Mouse (Mus musculus): ENCODE data around the gene Ivd.

Gene Ivd

DNA sequence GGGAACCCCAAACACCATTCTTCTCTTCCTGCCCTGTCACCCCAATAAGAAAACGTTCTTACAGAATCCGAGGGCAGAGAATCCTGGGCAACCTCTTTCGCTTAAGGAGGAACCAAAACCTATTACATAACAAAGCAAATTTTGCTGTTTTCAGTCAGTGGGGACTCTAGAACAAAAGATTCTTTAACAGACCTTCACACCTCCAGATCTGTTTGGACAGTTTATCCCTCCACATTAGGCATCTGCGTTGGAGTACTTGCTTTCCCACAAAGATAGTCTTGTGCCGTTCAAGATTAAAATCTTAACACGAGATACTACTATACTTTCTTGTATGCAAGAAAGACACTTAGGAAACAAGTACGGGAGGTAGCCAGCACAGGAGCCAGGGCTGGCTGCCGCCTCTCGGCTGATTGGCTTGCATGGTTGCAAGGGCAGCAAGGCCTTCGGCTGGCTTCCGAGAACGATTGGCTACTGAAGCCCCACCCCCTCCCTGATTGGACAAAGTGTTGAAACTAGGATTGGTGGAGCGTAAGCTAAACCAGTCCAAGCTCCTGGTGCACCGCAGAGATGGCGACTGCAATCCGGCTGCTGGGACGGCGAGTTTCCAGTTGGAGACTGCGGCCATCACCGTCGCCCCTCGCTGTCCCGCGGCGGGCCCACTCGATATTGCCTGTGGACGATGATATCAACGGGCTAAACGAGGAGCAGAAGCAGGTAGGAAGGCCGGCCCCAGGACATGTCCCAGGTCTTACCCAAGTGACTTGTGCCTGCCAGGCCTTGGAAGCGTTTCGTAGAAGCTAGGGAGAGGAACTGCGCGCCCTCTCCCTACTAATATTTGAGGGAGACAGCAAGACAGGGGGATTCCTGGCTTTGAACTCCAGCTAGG is at the start of gene Ivd:
Ivd (plus strand) TSS at position 501 of the 886 bp plus-strand sequence.
- in situ Hi-C loops (cut with MboI; ENCODE audit: unreplicated experiment in 2 of 2) = no loop called here

DNA sequence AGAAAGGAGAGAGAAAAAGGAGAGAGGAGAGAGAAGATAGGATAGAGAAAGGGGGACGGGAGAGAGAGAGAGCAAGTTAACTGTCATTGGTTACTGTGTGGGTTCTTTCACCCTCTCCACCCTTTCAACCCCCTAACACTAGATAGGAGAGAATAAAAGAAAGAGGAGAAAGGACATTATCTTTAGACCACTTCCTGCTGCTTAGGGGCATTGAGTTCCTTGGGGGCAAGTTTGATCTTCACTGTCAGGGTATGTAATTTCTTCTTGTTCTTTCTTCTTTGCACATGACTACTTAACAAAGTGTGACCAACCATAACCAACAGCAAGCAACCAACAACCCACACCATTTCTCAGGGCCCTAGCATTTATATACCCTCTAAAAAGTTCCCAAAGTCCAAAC is 49.0 kb upstream of the Ivd start:
- in situ Hi-C loops (cut with MboI; ENCODE audit: unreplicated experiment in 2 of 2) = no loop called here

DNA sequence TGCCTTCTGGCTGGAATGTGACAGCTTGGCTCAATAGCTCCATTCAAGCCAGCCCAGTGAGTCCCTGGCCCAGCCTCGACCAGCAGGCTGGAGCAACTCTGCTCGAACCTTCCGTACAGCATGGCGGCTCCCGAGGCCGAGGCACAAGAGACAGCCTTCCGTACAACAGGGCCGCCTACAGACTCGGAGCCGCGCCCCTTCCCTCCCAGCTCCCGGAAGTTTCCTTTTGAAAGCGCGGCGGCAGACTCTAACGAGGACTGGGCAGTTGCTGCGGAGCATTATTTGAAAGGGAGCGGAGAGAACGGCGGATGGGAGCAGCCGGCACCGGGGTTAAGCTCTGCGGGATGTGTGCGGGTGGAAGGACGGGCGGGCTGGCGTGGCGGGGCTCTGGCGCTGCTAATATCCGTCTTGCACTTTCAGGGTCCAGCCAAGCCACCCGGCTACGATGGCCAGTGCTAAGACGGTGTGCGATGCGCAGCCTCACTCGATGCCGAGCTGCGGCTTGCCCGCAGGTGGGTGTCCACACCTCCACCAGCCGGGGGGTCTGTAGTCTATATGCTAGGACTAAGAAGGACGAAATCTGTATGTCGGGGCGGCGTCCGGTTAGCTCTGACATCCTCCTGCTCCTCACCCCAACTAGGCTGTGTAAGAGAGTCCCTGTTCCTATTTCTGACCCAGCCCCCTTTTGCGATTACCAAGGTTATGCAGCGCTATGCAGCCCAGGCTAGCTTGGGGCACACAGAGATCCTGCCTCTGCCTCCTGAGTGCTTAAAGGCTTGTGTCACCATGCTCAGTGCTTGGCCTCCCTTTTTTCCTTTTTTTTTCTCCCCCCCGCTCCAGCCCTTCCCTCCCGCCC is 47.5 kb upstream of the Ivd start, which contains the start of gene Knstrn:
Knstrn (plus strand) TSS at position 23 of the 856 bp plus-strand sequence.
- in situ Hi-C loops (cut with MboI; ENCODE audit: unreplicated experiment in 2 of 2) = no loop called here

DNA sequence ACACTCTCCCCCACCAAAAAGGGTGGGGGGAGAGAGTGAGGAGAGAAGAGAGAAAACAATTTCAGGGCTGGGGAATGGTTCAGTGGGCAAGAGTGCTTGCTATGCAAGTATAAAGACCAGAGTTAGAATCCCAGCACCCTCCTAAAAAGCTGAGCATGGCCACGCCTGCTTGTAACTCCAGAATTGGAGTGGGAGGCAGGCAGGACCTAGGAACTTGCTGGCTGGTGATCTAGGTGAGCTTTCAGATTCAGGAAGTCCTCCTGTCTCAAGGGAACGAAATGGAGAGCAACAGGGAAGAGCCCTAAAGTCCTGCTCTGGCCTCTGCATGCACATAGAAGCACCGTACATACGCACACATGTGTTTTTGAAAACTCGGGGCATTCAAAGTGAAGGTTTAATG is 39.0 kb upstream of the Ivd start:
- in situ Hi-C loops (cut with MboI; ENCODE audit: unreplicated experiment in 2 of 2) = no loop called here

DNA sequence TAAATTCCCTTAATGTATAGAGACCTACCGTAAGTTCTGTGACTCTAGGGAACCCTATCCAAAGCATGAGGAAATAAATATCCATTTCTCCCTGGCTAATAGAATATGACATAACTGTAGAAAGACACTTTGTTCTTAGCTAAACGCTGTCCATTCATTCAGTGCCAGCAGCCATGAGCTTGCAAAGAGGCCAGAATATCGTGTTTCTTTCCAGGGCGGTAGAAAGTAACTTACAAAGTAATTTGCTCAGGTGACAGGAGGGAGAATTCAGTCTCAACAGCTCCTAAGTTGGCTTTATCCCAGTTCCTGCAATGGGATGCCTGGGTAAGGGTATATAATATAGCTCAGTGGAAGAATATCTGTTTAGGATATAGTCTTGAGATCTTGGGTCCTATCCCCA is 37.4 kb upstream of the Ivd start:
- in situ Hi-C loops (cut with MboI; ENCODE audit: unreplicated experiment in 2 of 2) = no loop called here

DNA sequence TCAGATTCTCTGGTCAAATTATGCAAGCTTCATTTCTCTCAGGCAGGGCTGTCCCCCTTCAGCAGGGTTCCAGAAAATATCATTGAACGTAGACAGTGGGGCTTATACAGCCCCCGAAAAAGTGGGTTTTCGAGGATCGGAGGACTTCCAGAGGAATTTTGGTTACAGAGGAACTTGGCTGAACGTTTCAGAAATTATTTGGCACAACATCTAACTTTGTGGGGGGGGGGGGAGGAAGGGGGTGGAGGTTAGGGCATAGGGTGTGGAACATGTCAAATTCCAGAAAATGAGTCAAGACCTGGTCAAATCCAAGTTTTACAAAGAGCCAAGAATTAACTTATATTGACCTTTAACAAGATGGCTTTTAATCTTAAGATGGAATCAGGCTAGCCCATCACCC is 32.7 kb upstream of the Ivd start:
- in situ Hi-C loops (cut with MboI; ENCODE audit: unreplicated experiment in 2 of 2) = no loop called here

DNA sequence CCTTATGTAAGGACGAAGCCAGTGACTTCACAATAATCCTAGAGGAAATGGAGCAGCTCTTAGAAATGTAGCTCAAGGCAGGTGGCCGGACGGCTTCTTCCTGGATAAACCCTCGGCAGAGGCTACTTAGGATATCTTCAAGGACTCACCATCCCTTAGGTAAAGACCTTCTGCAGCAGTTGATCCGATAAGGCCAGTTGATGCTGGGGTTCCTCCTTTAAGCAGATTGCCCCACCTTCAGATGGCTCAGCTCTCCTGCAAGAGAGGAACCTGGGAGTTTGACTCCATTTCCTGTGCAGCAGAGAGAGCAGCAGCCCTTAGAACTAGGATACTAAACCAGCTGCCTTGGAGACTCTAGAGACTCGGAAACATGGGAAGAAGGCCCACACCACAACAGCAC is 27.7 kb upstream of the Ivd start:
- in situ Hi-C loops (cut with MboI; ENCODE audit: unreplicated experiment in 2 of 2) = no loop called here

DNA sequence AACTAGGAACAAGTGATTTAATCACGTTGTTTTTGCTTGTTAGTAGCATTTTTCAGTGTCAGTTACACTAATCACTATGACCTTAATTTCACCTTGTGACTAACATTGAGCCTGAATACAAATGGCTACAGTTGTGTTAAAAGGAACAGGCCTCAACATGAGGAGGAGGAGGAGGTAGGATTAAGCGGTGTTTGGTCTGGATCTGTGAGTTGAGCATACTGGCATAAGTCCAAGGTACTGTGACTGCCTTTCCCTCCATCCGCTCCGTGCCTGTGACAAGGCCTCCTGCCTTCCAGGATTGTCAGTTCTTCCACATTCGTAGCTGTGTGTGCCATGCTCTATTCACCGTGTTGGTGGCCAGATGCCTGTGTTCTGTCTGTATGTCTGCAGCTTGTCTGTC is 26.6 kb upstream of the Ivd start:
- in situ Hi-C loops (cut with MboI; ENCODE audit: unreplicated experiment in 2 of 2) = no loop called here

DNA sequence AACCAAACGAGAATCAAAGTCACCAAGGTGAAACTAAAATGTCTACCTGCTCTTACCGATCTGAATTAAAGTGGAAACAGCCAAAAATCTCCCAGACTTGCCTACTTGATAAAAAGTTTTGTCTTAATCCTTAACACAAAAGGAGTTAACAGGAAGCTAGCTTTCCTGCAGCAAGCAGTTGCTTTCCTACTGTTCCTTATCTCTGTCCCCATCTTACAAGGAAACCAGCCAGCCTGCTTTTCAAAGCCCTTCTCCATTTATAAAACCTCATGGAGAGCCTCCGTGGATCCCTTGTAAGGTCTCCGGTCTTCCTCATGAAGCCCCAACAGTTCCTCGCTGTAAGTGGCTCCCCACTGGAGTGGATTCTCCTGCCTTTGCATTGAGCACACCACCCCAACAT is 23.4 kb upstream of the Ivd start:
- in situ Hi-C loops (cut with MboI; ENCODE audit: unreplicated experiment in 2 of 2) = no loop called here

DNA sequence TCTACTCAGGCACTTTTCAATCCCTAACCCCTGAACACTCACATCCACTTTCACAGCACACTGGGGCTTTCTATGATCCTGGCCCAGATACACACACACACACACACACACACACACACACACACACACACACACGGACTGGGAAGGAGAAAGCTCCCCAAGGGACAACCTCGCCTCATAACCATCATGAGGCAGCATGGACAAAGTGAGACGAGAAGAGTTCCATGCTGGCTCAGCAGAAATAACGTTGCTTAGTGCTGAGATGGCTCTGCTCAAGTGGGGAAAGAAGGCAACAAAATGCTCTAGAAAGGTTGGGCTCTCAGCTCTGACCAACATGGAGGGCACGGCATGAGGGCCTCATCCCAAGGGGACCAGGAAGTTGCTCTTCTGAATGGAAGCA is 20.6 kb upstream of the Ivd start:
- in situ Hi-C loops (cut with MboI; ENCODE audit: unreplicated experiment in 2 of 2) = no loop called here

DNA sequence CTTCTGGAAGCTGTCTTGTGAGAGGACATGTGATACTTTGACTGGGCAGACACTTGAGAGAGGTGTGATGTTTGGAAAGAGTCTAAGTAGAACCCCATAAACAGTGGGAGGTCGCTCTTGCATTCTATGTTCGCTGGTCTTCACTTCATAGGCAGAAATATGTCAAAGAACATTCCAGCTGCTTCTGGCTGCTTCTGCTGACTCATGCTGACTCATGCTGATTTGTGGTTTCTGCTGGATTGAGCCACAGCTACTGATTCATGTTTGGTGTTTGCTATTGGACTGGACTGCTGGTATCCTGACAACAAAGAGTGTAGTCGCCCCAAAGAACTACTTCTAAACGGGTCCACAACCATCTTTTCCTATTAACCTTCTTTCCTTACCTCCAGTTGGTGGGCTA is 20.0 kb upstream of the Ivd start:
- in situ Hi-C loops (cut with MboI; ENCODE audit: unreplicated experiment in 2 of 2) = no loop called here

DNA sequence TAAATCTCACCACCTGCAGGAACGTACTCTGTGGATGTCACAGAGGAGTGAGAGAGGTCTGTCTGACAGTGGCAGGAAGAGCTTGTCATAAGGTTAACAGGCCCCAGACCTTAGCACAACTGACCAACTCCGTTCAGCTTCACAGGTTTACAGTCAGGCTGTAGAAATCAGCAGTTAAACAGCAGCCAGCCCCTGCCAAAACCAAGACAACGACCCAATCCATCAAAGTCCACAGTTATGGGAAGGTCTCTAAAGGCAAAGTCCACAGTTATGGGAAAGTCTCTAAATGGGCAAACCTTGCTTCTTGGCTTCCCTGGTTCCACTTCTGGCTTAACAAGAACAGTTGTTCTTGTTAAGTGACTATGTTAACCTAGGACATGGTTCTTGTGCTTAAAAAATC is 17.3 kb upstream of the Ivd start:
- in situ Hi-C loops (cut with MboI; ENCODE audit: unreplicated experiment in 2 of 2) = no loop called here

DNA sequence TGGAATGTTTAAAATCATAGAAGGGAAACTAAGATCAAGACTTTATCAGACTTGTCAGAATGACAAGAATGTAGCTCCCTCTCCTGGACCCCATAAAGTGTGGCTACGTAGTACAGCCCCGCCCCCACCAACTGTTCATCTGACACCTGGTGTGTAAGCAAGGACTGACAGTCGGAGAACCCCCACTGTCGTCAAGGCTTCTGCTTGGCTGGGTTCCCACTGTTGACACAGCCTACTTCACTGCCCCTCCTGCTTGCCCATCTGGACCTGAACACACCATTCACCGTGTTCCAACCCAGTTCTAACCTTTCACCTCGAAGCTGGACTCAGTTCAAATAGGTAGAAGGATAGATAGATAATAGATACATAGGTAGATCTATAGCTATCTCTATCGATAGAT is 15.5 kb upstream of the Ivd start:
- in situ Hi-C loops (cut with MboI; ENCODE audit: unreplicated experiment in 2 of 2) = no loop called here

DNA sequence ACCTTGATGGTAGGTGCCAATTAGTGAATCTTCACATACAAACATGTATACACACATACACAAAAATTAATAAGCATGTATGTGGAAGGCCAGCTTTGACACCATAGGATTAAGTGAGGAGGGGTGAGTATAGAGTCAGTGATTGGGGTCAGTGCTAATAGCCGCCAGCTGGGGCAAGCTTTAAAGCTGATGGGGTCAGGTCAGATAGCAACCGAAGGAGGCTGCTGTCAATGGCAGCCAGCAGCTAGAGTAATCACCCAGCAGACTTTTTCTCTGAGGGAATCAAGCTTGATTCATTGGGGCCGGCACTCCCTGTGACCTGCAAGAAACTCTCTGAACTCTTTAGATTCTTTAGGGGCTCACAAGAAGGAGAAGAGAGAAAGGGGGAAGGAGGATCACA is 10.0 kb upstream of the Ivd start:
- in situ Hi-C loops (cut with MboI; ENCODE audit: unreplicated experiment in 2 of 2) = no loop called here

DNA sequence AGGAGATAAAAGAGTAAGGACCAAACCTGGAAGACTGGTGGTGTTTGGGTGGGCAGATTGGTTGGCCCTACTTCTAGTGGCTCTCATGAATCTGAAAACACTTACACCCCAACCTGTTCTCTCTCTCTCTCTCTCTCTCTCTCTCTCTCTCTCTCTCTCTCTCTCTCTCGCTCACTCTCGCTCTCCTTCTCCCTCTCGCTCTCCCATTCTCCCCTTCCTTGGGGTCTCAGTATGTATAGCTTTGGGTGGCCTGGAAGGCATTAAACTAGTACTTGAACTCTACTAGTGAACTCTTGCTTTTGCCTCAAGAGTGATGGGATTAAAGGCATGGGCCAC is 554 bp downstream of the Ivd start:
- in situ Hi-C loops (cut with MboI; ENCODE audit: unreplicated experiment in 2 of 2) = no loop called here

DNA sequence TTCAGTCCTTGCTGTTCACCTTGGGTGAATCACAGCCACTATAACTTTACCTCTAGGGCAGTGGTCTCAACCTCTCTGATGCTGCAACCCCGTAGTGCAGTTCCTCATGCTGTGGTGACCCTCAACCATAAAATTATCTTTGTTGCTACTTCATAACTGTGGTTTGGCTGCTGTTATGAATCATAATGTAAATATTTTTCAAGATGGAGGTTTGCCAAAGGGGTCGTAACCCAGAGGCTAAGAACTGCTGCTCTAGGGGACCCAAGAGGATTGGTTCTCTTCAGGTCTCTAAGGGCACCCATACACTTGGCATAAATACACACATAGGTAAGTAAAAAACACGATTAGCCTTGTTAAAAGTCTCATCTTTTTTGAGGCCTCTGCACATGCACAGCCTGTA is 8.8 kb downstream of the Ivd start:
- in situ Hi-C loops (cut with MboI; ENCODE audit: unreplicated experiment in 2 of 2) = no loop called here

DNA sequence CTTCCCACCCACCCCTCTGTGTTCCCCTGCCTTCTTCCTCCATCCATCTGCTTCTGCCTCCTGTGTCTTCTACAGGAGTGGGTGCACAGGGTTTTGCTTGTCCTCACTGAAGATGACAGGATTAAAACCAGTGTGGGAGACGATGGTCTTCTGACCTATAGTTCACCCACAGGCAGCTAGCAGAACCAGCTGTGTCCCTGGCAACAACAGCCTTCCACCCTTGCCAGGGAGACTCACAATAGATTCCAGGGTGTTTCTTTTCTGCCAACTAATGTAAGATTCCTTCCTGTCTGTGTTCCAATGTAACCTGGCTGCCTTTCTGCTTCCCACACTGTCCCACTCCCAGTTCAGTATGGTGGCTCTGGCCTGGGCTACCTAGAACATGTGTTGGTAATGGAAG is 9.3 kb downstream of the Ivd start:
- in situ Hi-C loops (cut with MboI; ENCODE audit: unreplicated experiment in 2 of 2) = no loop called here

DNA sequence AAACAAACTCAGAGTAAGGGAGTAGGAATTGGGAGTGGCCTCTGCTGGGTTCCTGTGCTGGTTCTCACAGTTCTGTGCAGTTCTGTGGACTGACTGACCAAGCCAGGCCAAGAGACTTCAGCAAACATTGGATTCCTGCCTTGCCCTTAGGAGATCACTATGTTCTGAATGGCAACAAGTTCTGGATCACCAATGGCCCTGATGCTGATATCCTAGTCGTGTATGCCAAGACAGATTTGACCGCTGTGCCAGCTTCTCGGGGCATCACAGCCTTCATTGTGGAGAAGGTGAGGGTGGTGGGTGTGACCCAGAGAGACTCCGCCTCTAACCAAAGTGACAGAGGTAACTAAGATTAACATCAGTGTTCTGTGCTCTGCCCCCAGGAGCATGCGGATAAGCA is 11.3 kb downstream of the Ivd start:
- in situ Hi-C loops (cut with MboI; ENCODE audit: unreplicated experiment in 2 of 2) = no loop called here

DNA sequence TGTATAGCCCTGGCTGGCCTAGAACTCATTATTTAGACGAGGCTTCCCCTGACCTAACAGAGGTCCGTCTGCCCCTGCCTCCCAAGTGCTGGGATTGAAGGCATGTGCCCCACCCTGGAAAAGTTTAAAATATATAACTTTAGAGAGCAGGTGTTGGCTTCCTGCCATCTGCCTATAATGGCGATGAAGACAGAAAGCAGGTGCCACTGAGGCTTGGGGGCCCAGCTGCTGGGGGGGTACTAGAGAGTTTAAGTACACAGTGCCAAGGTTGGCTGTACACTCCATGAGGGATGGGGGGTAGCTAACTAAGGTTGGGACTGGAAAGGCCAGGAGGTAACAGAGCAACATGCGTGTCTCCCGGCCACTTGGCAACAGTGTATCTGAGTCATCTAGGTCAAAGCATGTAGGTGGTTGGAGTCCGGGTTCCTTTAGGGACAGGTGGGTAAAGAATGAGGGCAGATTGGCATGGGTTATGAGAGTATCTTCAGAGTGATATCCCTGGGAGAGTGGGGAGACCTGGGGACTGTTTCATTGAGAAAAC is 12.2 kb downstream of the Ivd start:
- in situ Hi-C loops (cut with MboI; ENCODE audit: unreplicated experiment in 2 of 2) = no loop called here

DNA sequence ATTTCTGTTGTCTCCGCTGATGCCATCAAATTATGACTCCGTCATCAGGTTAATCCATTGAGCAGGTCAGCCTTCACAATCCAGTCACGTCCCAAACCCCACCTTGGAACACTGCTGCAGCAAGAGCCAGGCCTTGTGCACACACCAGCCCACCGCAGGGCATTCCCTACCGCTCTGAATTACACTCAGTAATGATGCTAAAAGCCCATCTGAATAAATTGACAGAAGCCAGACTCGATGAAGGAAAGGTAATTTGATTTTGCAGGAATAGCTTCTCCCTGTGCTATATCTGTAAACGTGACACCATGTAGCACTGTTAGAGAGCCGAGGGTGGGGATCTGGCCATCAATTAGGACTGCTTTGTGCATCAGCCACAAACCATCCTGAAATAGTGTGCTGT is 13.6 kb downstream of the Ivd start:
- in situ Hi-C loops (cut with MboI; ENCODE audit: unreplicated experiment in 2 of 2) = loop anchor here (5.0 to 25.0 kb wide), 5 partner anchors 108 to 1338 kb away; partner anchors contain the start of genes Fsip1 (in 1 of the 2) and Srp14 (in 1 of the 2)

DNA sequence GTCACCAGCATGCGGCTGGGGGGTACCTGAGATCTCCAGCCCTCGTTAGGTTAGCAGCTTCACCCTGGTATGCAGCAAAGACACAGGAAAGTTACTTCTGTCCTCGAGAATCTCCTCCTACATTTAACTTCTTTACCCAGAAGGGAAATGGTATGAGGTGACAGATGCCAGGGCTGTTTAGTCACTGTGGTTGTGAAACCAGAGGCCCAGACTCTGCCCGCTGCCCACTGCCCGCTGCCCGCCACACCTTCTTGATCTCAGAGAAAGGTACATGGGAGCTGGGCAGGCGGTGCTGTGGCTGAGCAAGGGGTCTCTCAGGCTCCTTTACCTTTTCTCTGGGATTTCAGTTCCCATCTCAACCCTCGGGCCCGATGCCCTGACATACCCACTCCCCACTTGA is 14.7 kb downstream of the Ivd start:
- in situ Hi-C loops (cut with MboI; ENCODE audit: unreplicated experiment in 2 of 2) = loop anchor here (5.0 to 25.0 kb wide), 5 partner anchors 109 to 1339 kb away; partner anchors contain the start of genes Fsip1 (in 1 of the 2) and Srp14 (in 1 of the 2)

Measured in v-Abl transformed pro-B cells (cell line).